Mouse (Mus musculus): Measurements from ENCODE around the gene Ankrd42.
A peak's percentile ranks its signal among the peaks of the same experiment; 100 is the strongest.

The Ankrd42 gene

DNA sequence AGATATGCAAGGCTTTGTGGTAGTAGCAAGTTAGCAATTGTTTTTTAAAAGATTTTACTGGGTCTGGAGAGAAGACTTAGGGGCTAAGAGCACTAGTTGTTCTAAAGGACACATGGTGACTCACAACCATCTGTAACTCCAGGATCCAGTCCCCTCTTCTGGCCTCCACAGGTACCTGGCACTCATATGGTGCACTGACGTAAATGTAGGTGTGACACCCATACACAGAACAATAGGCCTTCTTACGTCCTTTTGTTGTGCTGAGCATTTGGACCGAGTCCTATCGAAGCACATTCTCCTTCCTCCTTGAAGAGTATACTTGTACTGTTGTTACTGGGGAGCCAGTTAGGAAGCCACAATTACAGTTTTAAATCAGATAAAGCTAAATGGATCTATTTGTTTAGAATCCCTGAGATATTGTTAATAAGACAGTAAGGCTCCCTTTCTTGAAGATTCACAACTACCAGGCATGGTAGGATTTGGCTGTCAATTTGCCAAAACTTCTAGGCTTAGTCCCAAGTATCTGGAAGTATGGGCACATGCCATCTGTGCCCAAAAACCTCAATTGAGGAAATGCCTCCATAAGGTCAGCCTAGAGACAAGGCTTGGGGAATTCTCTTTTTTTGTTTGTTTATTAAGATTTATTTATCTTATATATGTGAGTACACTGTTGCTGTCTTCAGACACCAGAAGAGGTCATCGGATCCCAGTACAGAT lies 56.3 kb downstream of the Ankrd42 start:
- DNase-seq (ENCODE audit: low spot score in 2 of 2), result no peak

DNA sequence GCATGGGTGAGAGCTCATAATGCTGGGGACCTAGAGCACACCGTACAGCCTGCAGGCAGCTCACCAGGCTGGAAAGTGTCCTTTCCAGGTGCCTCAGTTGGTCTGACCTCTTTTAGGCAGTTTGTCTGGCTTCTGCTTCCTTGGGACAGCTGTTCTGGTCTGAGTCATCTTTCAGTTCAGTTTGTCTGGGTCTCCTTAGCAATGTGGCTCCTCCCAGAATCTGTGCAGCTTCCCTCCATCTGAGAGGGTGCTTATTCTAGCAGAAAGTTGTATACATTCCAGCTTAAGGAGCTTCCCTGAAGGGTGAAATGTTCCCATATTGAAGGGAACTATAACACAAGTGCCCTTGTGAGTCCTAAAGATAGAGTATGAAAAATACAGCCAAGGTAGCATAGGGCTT lies 70.2 kb downstream of the Ankrd42 start:
- DNase-seq (ENCODE audit: low spot score in 2 of 2), result no peak

DNA sequence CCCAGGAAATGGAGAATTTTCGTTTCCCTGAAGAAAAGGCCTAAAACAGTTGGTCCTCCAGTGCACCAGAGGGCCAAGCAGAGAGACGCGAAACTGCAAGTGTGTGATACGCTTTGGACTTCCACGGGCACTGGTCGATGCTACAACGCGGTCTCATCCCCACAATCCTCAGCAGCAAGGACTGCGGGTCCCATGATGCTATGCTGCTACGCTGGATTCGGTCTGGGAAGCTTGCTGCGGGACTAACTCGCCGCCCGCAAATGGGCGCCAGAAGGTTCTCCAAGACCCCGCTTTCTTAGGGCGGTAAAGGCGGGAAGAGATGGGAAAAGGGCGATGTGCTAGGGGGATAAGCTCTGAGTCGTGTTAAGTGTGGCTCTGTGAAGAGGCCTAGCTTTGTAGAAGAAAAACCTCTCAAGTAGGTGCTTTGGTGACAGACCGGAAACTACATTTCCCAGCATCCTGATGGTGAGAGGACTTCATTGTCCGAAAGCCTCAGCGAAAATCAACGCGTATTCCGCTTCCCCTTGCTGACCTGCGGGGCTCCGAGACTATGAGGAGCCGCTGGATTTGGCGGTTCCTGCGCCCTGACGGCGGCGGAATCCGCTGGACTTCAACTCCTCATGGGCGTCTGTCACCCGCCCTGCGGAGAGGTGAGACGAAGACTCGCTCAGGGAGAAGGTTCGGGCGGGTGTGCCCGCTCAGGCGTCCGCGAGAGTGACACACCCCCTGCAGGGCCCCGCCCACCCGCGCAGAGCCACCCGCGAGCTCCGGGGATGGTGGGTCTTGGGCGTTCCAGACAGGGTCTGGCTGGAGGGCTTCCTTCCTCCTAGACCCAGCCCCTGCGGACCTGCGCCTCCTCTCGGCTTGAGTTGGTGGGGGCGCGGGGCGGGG lies 75.7 kb downstream of the Ankrd42 start, which contains the start of gene Ccdc90b:
Gene Ccdc90b (plus strand): TSS at position 164 of the 891 bp plus-strand sequence.
- peak; percentile 86 to 87 for DNase-seq (ENCODE audit: low spot score in 2 of 2)

DNA sequence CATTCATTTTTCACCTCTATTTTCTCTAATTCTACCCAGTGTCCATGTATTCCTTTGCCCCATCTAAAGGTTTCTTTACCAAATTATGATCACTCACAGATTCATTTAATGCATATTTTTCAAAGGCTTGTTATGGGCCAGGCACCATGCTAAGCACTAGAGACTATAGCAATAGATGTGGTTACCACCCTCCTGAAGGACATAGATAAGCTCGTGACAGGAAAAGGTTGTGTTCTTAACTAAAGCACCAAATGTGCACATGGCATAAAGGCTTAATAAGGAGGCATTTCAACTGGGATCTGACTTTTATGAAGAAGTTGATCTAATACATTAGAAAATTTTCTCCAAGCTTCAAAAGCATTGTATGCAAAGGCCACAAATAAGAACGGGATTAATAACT lies 78.2 kb downstream of the Ankrd42 start:
- no peak for DNase-seq (ENCODE audit: low spot score in 2 of 2)

DNA sequence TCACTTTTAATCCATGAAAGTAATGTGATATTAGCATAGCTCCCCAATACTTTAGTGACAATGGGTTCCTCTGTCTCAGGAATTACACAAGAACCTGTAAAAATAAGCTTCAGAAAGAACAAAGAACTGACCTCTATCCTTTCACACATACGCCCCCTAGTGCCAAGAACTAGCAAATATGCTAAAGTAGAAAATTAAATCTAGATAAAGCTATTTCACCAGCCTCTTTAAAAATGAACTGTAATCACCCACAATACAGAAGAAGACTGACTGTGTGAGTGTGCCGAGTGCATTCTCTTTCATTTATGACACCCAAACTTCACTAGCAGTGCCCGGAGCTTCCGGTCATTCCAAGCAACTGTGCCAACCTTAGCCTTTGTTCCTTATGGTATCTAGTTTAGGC lies 86.0 kb downstream of the Ankrd42 start:
- no peak for DNase-seq (ENCODE audit: low spot score in 2 of 2)

DNA sequence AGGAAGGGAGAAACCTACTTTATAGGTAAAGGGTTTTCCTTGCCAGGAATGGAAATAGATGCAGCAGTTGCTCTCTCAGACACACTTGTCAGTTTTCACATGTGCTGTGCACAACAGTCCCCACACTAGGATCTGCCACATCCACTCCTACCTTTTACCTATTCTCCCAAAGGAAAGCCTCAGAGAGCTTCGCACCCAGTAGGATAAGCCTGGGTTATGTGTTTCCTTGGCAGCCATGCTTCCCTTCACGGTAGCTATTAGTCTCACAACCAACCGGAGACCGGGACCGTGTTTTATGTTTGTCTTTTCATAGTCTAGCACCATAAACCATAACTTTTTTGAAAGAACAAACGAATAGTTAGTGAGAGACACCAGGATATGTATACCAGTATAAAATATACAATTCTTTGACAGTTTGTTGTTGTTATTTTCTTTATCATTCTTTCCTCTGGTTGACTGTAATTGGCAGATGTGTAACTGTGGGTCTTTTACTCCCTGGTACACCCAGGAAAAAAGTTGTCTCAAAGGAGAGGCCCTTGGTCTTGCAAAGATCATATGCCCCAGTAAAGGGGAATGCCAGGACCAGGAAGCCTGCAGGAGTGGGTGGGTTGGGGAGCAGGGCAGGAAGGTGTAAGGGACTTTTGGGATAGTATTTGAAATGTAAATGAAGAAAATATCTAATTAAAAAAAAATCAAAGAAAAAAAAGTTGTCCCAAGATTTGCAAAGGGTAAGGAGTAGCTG lies 86.5 kb downstream of the Ankrd42 start:
- DNase-seq (ENCODE audit: low spot score in 2 of 2), result no peak

DNA sequence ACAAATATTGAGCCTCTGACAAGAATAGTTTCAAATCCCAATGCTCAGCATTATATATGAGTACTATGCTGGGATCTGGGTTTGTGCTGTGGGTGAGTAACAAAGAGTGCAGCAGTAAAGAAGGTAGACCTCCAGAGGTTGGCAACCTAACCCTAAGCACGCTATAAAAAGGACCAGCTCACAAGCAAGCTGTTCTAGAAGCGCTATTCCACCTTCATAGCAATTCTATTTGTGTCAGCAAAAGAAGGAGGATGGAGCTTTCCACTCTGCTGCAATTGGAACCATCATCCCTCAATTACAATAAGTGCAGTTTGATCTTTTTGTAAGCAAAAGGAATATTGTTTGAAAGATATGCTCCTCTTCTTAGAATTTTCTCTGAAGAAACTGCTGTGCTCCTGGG lies 90.2 kb downstream of the Ankrd42 start:
- no peak for DNase-seq (ENCODE audit: low spot score in 2 of 2)

DNA sequence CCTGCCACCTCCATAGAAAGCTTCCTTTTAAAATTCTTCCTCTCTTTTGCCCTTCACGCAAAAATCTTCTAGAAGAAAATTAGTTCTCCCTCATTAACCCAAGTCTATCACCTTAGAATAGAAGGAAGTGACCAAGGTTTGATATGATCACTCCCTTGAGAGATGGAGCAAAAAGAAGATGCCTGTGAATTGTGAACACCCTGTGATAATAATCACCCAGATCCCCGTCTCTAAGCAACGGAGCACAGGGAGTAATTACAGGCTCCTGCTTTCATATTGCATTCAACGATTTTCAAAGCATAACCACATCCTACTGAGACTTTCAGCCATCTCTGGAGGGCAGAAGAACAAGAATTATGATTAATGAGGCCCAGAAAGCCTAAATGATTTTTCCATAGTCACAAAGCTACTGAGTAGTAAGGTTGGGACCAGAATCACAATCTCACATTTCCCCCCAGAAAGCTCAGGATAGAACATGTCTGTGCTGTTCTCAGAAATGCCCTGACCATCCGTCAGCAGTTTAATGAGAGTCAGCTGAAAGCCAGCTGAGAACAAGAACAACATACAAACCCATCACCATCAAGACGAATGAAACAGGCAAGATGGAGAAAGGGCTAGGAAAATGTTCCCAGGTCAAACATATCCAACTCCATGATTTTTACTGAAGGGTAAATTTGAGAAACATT lies 104.4 kb downstream of the Ankrd42 start:
- DNase-seq (ENCODE audit: low spot score in 2 of 2), result no peak
